Mouse (Mus musculus) CD4-positive, CD25-positive, alpha-beta regulatory T cell, adult 4 months (primary cell): Measurements from ENCODE around the gene Vmn2r21. TPM values are rescaled to one million over a fixed set of nuclear protein-coding genes. Genes with fewer than 3 reads are reported as not detected.
"Not testable (repeated sequence)": the region's sequence is repeated elsewhere in the genome, so short reads cannot be mapped to it uniquely, and the experiment has no call there.

Experiments
- ATAC-seq: one replicate; pipeline ENCODE4 v1.8.0; 2017
- polyA plus RNA-seq, 2 experiments: library from polyadenylated mRNA; unstranded; fragments of 100-300 nt; shearing (Covaris generic); gene quantifications; one replicate each; pipeline ENCODE4 v1.2.1; 2017

The Vmn2r21 gene
- not detected for polyA plus RNA-seq

DNA sequence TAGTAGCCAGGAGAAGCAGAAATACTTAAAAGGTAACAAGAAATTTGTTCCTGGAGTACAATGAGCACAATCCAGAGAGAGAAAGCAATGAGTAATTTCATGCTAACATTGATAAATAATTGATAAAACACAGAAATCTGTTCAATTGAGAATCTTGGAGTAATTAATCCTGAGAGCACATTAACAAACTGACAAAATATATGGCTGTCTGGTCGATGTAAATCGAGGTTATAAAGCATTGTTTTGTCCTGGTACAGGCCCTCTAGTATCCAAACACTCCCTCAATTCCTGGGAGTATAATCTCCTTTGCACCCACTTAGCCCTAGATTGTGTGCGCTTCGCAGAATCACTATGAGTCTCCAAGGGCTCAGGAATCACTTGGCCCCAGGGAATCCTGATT, at the start of gene Vmn2r21:
Vmn2r21 (minus strand) TSS at position 101 of the 400 bp plus-strand sequence.
- not testable (repeated sequence) for ATAC-seq

DNA sequence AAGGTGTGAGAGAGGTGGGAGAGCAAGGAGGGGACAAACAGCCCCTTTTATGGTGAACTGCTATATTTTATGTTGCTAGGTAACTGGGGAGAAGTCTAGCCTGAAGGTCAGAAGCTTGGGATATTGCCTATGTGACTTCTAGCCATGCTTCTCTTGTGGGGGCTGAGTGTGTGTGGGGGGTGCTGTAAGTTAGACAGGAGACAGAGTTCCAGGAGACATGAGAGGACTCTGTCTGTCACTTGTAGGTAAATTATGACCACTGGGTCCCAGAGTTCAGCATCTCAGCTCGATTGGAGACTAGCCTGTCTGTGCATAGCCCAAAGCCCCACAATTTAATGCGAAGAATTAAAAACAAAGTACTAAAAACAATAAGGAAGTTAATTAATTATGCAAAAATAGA, 41.5 kb upstream of the Vmn2r21 start:
- not testable (repeated sequence) for ATAC-seq

DNA sequence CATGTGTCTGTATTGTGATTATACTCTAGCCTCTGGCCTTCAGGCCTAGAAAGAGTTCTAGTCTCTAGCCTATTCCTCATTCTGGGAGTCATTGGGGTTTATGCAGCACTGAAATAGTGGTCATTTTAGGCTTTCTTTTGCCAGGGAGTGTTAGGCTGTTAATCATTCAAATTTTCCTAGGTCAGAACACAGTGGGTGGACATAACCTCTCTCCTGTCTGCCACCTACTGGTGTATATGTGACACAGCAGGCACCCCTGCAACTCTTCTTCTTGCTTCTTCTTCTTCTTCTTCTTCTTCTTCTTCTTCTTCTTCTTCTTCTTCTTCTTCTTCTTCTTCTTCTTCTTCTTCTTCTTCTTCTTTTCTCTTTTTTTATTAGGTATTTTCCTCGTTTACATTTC, 6.5 kb upstream of the Vmn2r21 start:
- ATAC-seq, result not testable (repeated sequence)

DNA sequence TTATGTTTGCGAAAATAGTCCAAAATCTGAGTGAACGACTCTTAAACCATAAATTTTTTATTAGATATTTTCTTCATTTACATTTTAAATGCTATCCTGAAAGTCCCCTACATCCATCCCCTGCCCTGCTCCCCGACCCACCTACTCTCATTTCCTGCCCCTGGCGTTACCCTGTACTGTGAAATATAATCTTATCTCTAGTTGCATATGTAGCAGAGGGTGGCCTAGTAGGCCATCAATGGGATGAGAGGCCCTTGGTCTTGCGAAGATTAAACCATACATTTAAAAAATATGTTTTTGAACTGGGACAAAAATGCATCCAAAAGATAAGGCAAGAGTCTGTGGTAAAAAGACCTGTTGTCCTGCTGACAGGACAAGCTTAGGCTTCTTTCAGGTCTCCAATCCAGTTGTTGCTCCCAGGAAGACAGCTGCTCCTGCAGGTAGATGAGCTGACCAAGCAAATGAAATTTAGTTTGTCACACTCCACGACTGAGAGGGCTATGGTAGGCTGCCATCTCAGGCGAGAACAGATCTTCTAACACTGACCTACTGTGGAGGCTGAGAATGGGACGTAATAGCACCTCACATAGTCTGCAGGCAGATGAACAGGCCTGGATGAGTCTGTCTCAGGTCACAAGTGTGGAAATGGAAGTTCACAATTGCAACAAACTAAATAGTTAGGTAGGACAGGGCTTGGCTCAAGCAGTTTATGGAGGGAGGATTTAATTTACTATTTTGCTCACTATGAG, 10.8 kb downstream of the Vmn2r21 start:
- not testable (repeated sequence) for ATAC-seq

DNA sequence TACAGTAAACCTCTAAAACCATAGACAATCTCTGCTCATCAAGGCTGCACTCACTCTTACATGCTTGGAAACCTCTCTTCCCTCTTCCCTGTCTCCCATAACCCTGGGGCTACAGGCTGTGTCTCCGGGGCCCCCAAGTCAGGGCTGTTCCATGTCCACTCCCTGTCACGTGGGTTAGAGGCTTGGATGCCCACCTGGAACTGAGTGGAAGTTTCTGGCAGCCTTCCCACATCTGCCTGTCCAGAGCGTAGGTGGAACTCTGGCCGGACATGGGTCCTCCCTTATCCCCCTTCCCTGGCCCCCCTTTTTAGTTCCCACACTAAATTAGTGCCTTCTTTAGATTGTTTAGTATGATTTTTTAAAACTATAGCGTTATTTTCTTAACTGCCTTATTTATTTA, 60.2 kb downstream of the Vmn2r21 start:
- not testable (repeated sequence) for ATAC-seq

DNA sequence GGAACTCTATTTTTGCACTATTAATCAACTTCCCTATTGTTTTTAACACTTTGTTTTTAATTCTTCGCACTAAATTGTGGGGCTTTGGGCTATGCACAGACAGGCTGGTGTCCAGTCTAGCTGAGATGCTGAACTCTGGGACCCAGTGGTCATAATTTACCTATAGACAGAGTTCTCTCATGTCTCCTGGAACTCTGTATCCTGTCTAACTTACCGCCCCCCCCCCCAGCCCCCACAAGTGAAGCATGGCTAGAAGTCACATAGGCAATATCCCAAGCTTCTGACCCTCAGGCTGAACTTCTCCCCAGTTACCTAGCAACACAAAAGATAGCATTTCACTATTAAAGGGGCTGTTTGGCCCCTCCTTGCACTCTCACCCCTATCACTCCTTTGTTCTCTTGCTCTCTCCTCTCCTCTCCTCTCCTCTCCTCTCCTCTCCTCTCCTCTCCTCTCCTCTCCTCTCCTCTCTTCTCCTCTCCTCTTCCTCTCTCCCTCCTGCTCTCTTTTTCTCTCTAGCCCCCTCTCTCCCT, 60.7 kb downstream of the Vmn2r21 start:
- not testable (repeated sequence) for ATAC-seq

DNA sequence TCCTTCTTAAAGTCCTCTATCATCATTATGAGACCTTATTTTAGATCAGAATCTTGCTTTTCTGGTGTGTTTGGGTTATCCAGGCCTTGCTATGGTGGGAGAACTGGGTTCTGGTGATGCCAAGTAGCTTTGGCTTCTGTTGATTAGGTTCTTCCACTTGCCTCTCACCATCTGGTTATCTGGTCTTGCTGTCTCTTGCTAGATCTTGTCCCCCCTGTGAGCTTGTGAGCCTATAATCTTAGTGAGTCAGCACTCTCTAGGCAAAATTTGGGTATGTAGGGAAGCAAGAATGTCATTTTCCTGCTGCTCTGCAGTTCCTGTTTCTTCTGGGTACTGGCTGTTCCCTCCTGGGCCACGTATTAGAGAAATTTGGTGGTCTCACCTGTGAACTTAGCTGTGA, 64.6 kb downstream of the Vmn2r21 start:
- not testable (repeated sequence) for ATAC-seq

Other genes with a start within 250 kb of the Vmn2r21 start
- under 1 TPM in 1 of 2 experiments, not detected in 1; 0.26 TPM for gene Clec4e, start 243.5 kb downstream of the Vmn2r21 start, polyA plus RNA-seq
- not detected for gene Vmn2r19, start 225.1 kb downstream of the Vmn2r21 start, polyA plus RNA-seq
- gene Vmn2r20, start 115.3 kb downstream of the Vmn2r21 start, polyA plus RNA-seq, result under 1 TPM in 1 of 2 experiments, not detected in 1; 0.01 TPM
- gene Vmn2r22, start 117.3 kb upstream of the Vmn2r21 start, polyA plus RNA-seq, result not detected
- gene Vmn2r23, start 169.3 kb upstream of the Vmn2r21 start, polyA plus RNA-seq, result not detected
- gene Vmn2r24, start 245.5 kb upstream of the Vmn2r21 start, polyA plus RNA-seq, result under 1 TPM in 1 of 2 experiments, not detected in 1; 0.05 TPM